In genomic region chr19:6551215-6551614, GRCm38 (mm10) we compare ENCODE assay signal across 27 mouse cellular contexts. TPM values are rescaled to one million over a fixed set of nuclear protein-coding genes. Genes with fewer than 3 reads are reported as not detected.
"Had no signal": no experiment of that assay in that cellular context is flagged by ENCODE, and none has a peak within 500 bp of the region (broad histone marks: within the 10 kb centered on the region; RNA-seq: fewer than 3 reads in every experiment).

No protein-coding gene starts in this region.

- H3K4me2 ChIP-seq: liver, embryonic 12.5 days; liver, embryonic 15.5 days; lung, embryonic 15.5 days; midbrain, embryonic 13.5 days; neural tube, embryonic 13.5 days had no signal

- H3K4me3 ChIP-seq: liver, embryonic 12.5 days; liver, embryonic 15.5 days; lung, embryonic 15.5 days; megakaryocyte, embryonic 14.5 days; midbrain, embryonic 10.5 days; midbrain, embryonic 13.5 days; myocyte; neural tube, embryonic 13.5 days had no signal

- H3K9ac ChIP-seq: liver, embryonic 12.5 days; liver, embryonic 15.5 days; lung, embryonic 15.5 days; midbrain, embryonic 13.5 days; neural tube, embryonic 13.5 days had no signal

- H3K36me3 ChIP-seq: liver, embryonic 12.5 days; liver, embryonic 15.5 days; lung, embryonic 15.5 days; midbrain, embryonic 10.5 days; midbrain, embryonic 13.5 days; neural tube, embryonic 13.5 days had no signal

- H3K9me3 ChIP-seq: liver, embryonic 12.5 days; liver, embryonic 15.5 days; lung, embryonic 15.5 days; megakaryocyte, embryonic 14.5 days; midbrain, embryonic 10.5 days; midbrain, embryonic 13.5 days; neural tube, embryonic 13.5 days had no signal

- H3K4me1 ChIP-seq: liver, embryonic 15.5 days had no signal

- DNase-seq: kidney, adult 18-20 months; kidney, postnatal 36 days; lung, adult 18-20 months; lung, postnatal 10 days; lung, postnatal 36 days; retina, postnatal 1 day; right cerebral cortex, postnatal 25 days; spleen, adult 18-20 months; thymus, adult 2 months; thymus, postnatal 25 days had no signal

- H3K27me3 ChIP-seq: liver, embryonic 15.5 days; lung, embryonic 15.5 days; midbrain, embryonic 13.5 days; neural tube, embryonic 13.5 days had no signal

- ATAC-seq: intestine, embryonic 16.5 days; liver, embryonic 12.5 days; midbrain, embryonic 13.5 days; midbrain, embryonic 16.5 days had no signal

- H3K27ac ChIP-seq: kidney, postnatal 0 days; liver, embryonic 12.5 days; liver, embryonic 15.5 days; lung, embryonic 15.5 days; midbrain, embryonic 10.5 days; midbrain, embryonic 13.5 days; neural tube, embryonic 13.5 days had no signal

RNA-seq across cellular contexts. Expression of gene Slc22a12, which starts 8.4 kb away (rescaled TPM):
- total RNA-seq: left cerebral cortex, adult 18-20 months; monocyte, adult 5-6 weeks; neutrophil, adult 5-6 weeks had no signal
- polyA plus RNA-seq: intestine, embryonic 16.5 days; limb, embryonic 11.5 days; limb, embryonic 14.5 days; liver, embryonic 12.5 days; liver, embryonic 15.5 days; midbrain, embryonic 10.5 days; midbrain, embryonic 13.5 days; myocyte; neural tube, embryonic 13.5 days; stomach, embryonic 16.5 days had no signal
